Mouse (Mus musculus) forebrain, embryonic 11.5 days (tissue): ENCODE measurements at regions not wholly inside any gene's neighbourhood (a gene's known extent, or its start where the extent isn't known, plus 50 kb on each side); places are given as distances from the start of the nearest gene placed in this dataset.

Experiments
- ATAC-seq: fragments of 200-750 bp; cut with Nextera tagmentation; replicated peaks from 2 replicates; pipeline ENCODE4 v1.8.0; 2017; ENCODE audit warnings: moderate TSS enrichment; ENCODE audit not compliant: low FRiP score
- DNase-seq: peaks from one replicate; pipeline ENCODE4 v3.0.0-alpha.2; 2017; ENCODE audit warnings: low spot score
- H3K27ac ChIP-seq: fragments of 300-500 bp; sonication (generic); 2 replicates; pipeline ENCODE4 v1.5.1; 2014; ENCODE audit warnings: low read depth, low read length
- H3K27me3 ChIP-seq: fragments of 300-500 bp; sonication (generic); 2 replicates; pipeline ENCODE4 v1.6.1; 2014; ENCODE audit warnings: mild to moderate bottlenecking, low read length, mixed read lengths; ENCODE audit not compliant: control insufficient read depth, insufficient read depth
- H3K36me3 ChIP-seq: fragments of 300-500 bp; sonication (generic); 2 replicates; pipeline ENCODE4 v1.6.1; 2014; ENCODE audit warnings: mild to moderate bottlenecking, low read length, moderate library complexity, mixed read lengths; ENCODE audit not compliant: control insufficient read depth, insufficient read depth
- H3K4me1 ChIP-seq: fragments of 300-500 bp; sonication (generic); replicated peaks from 2 replicates; pipeline ENCODE4 v1.6.1; 2014; ENCODE audit warnings: low read length, mixed read lengths; ENCODE audit not compliant: control insufficient read depth, insufficient read depth
- H3K4me2 ChIP-seq: fragments of 300-500 bp; sonication (generic); 2 replicates; pipeline ENCODE4 v1.6.1; 2014; ENCODE audit warnings: low read depth, mild to moderate bottlenecking, low read length, moderate library complexity, mixed read lengths; ENCODE audit not compliant: severe bottlenecking
- H3K4me3 ChIP-seq: fragments of 300-500 bp; sonication (generic); 2 replicates; pipeline ENCODE4 v1.5.1; 2014; ENCODE audit warnings: low read depth, low read length
- H3K9ac ChIP-seq: fragments of 300-500 bp; sonication (generic); 2 replicates; pipeline ENCODE4 v1.6.1; 2014; ENCODE audit warnings: low read length
- H3K9me3 ChIP-seq: fragments of 300-500 bp; sonication (generic); 2 replicates; pipeline ENCODE4 v1.6.1; 2016; ENCODE audit warnings: low read length, mixed read lengths; ENCODE audit not compliant: control insufficient read depth
- WGBS: fragments of 180-500 bp; shearing (Covaris S2); extraction: QIAGEN DNeasy Blood & Tissue Kit; methylation state at CpG from one replicate; pipeline ENCODE4 v1.1.7; 2014; 5-methylcytosine and 5-hydroxymethylcytosine counted together

GRCm38 (mm10) chr17:89466486-89466885 is 266.0 kb upstream of the Fshr start:
- no peak for ATAC-seq
- H3K9ac ChIP-seq, result no peak overlapping the region
- 98% methylated on average over 1 of the region's 1 CpGs for WGBS

GRCm38 (mm10) chr17:89465883-89466282 is 265.4 kb upstream of the Fshr start:
- Histone ChIP-seq H3K4me3 (no peak overlapping the region), H3K9me3 (no peaks in the 10 kb centered on the region), H3K36me3 (no peaks in the 10 kb centered on the region), H3K4me1 (no peaks in the 10 kb centered on the region), H3K27me3 (no peaks in the 10 kb centered on the region), H3K27ac (no peak overlapping the region), H3K4me2 (no peak overlapping the region), H3K9ac (no peak overlapping the region)
- ATAC-seq, result no peak
- whole genome bisulfite sequencing, result 82% methylated on average over 5 of the region's 5 CpGs
- DNase-seq, result no peak

More at GRCm38 (mm10) chr17:89466486-89466885, 266.0 kb upstream of the Fshr start:
- Histone ChIP-seq H3K27ac (no peak overlapping the region), H3K9me3 (no peaks in the 10 kb centered on the region), H3K36me3 (no peaks in the 10 kb centered on the region), H3K4me3 (no peak overlapping the region), H3K27me3 (no peaks in the 10 kb centered on the region), H3K4me2 (no peak overlapping the region), H3K4me1 (no peaks in the 10 kb centered on the region)
- DNase-seq, result no peak

- Histone ChIP-seq H3K4me1 (no peaks in the 10 kb centered on the region), H3K4me3 (no peak overlapping the region), H3K9me3 (no peaks in the 10 kb centered on the region), H3K4me2 (no peak overlapping the region), H3K27me3 (no peaks in the 10 kb centered on the region), H3K27ac (no peak overlapping the region), H3K9ac (no peak overlapping the region), H3K36me3 (no peaks in the 10 kb centered on the region)
- ATAC-seq, result peak; percentile 72
- DNase-seq, result no peak
- WGBS, result 45% methylated on average over 5 of the region's 5 CpGs
Observed at GRCm38 (mm10) chr17:89460438-89460837, 260.0 kb upstream of the Fshr start.

GRCm38 (mm10) chr17:89454301-89454700 is 253.8 kb upstream of the Fshr start:
- Histone ChIP-seq H3K9ac (no peak overlapping the region), H3K4me1 (no peaks in the 10 kb centered on the region), H3K27me3 (no peaks in the 10 kb centered on the region), H3K36me3 (no peaks in the 10 kb centered on the region), H3K27ac (no peak overlapping the region), H3K4me2 (no peak overlapping the region), H3K4me3 (no peak overlapping the region), H3K9me3 (no peaks in the 10 kb centered on the region)
- ATAC-seq (no peak), DNase-seq (no peak)
- 92% methylated on average over 3 of the region's 3 CpGs for WGBS

- WGBS, result 87% methylated on average over 4 of the region's 4 CpGs
- H3K4me2 ChIP-seq, result no peak overlapping the region
Observed at GRCm38 (mm10) chr17:89450724-89451123, 250.2 kb upstream of the Fshr start.

GRCm38 (mm10) chr17:89449391-89449790 is 248.9 kb upstream of the Fshr start:
- no peak overlapping the region for H3K4me2 ChIP-seq
- H3K4me1 ChIP-seq, result no peaks in the 10 kb centered on the region
- no peaks in the 10 kb centered on the region for H3K36me3 ChIP-seq
- ATAC-seq, result no peak
- H3K9ac ChIP-seq, result no peak overlapping the region
- DNase-seq, result no peak
- no peak overlapping the region for H3K27ac ChIP-seq
- no peaks in the 10 kb centered on the region for H3K27me3 ChIP-seq
- H3K9me3 ChIP-seq, result no peaks in the 10 kb centered on the region
- no peak overlapping the region for H3K4me3 ChIP-seq

More at GRCm38 (mm10) chr17:89450724-89451123, 250.2 kb upstream of the Fshr start:
- Histone ChIP-seq H3K36me3 (no peaks in the 10 kb centered on the region), H3K4me3 (no peak overlapping the region), H3K9me3 (no peaks in the 10 kb centered on the region), H3K9ac (no peak overlapping the region), H3K27me3 (no peaks in the 10 kb centered on the region), H3K27ac (no peak overlapping the region), H3K4me1 (no peaks in the 10 kb centered on the region)
- ATAC-seq (no peak), DNase-seq (no peak)

- H3K4me3 ChIP-seq, result no peak overlapping the region
- H3K27me3 ChIP-seq, result no peaks in the 10 kb centered on the region
- no peaks in the 10 kb centered on the region for H3K36me3 ChIP-seq
- DNase-seq, result no peak
- WGBS, result 87% methylated on average over 4 of the region's 4 CpGs
- no peaks in the 10 kb centered on the region for H3K9me3 ChIP-seq
- H3K4me2 ChIP-seq, result no peak overlapping the region
- no peak overlapping the region for H3K27ac ChIP-seq
- ATAC-seq, result no peak
- H3K9ac ChIP-seq, result no peak overlapping the region
- H3K4me1 ChIP-seq, result no peaks in the 10 kb centered on the region
Observed at GRCm38 (mm10) chr17:89434288-89434687, 233.8 kb upstream of the Fshr start.

- H3K27ac ChIP-seq, result no peak overlapping the region
- H3K4me2 ChIP-seq, result no peak overlapping the region
- no peak overlapping the region for H3K4me3 ChIP-seq
- no peaks in the 10 kb centered on the region for H3K27me3 ChIP-seq
- H3K36me3 ChIP-seq, result no peaks in the 10 kb centered on the region
- ATAC-seq (no peak), DNase-seq (no peak)
- 95% methylated on average over 1 of the region's 1 CpGs for WGBS
- H3K9me3 ChIP-seq, result no peaks in the 10 kb centered on the region
- H3K9ac ChIP-seq, result no peak overlapping the region
- no peaks in the 10 kb centered on the region for H3K4me1 ChIP-seq
Observed at GRCm38 (mm10) chr17:89410026-89410425, 209.6 kb upstream of the Fshr start.

GRCm38 (mm10) chr17:89405589-89405988 is 205.1 kb upstream of the Fshr start:
- no peaks in the 10 kb centered on the region for H3K36me3 ChIP-seq
- no peak overlapping the region for H3K27ac ChIP-seq
- H3K4me1 ChIP-seq, result no peaks in the 10 kb centered on the region
- no peak overlapping the region for H3K9ac ChIP-seq
- H3K9me3 ChIP-seq, result no peaks in the 10 kb centered on the region
- ATAC-seq, result no peak
- no peak for DNase-seq
- WGBS, result 86% methylated on average over 2 of the region's 2 CpGs
- no peak overlapping the region for H3K4me3 ChIP-seq
- H3K4me2 ChIP-seq, result no peak overlapping the region
- H3K27me3 ChIP-seq, result no peaks in the 10 kb centered on the region
